Mouse (Mus musculus): ENCODE results near the gene Iqcg.

DNA sequence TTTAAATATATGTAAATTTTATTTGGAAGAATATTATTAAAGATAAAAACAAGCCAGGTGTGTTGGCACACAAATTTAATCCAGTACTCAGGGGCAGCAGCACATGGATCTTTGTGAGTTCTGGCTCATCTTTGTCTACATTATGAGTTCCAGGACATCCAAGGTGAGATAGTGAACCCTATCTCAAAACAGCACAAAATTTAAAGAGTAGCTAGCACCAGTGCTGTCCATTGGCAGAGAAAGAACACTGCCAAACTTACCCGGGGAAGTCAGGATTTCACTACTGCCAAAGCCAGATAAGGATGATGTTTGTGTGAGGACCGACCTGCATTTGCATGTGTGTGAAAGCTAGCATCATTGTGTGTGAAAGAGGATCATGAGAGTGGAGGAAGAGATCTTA is 83.0 kb downstream of the Iqcg start:
- no peak for TF ChIP-seq CTCF (IDR thresholded peaks at IDR 0.05 in 2 of 3, conservative IDR thresholded peaks at IDR 0.05 in 1 of 3; ENCODE audit: control insufficient read depth in 1 of 3, insufficient read depth in 1 of 3, low read depth in 2 of 3, low read length in 3 of 3, poor library complexity in 1 of 3, severe bottlenecking in 1 of 3)
- no peak for TF ChIP-seq NRF1 (IDR thresholded peaks at IDR 0.05; ENCODE audit: insufficient read depth, low read depth, low read length, poor library complexity, severe bottlenecking)
- TF ChIP-seq ZNF384 (IDR thresholded peaks at IDR 0.05; ENCODE audit: low read depth, low read length): no peak
- TF ChIP-seq MAX (IDR thresholded peaks at IDR 0.05; ENCODE audit: low read length): no peak
- no peak for TF ChIP-seq POLR2A (IDR thresholded peaks at IDR 0.05; ENCODE audit: control insufficient read depth in 1 of 2, insufficient read depth in 1 of 2, low read depth in 1 of 2, low read length in 2 of 2, poor library complexity in 1 of 2)
- no peak for TF ChIP-seq MYB (IDR thresholded peaks at IDR 0.05; ENCODE audit: low read depth, low read length)
- TF ChIP-seq SMC3 (IDR thresholded peaks at IDR 0.05; ENCODE audit: low read depth, low read length): no peak
- no peak for TF ChIP-seq E2F4 (IDR thresholded peaks at IDR 0.05; ENCODE audit: borderline replicate concordance, low read depth, low read length)
- TF ChIP-seq USF2 (IDR thresholded peaks at IDR 0.05; ENCODE audit: borderline replicate concordance in 1 of 2, insufficient read depth in 1 of 2, low read depth in 1 of 2, low read length in 2 of 2): no peak

Measured in MEL (cell line).